Mouse (Mus musculus) kidney, postnatal 0 days (tissue): ENCODE measurements around the gene Tert. TPM values are rescaled to one million over a fixed set of nuclear protein-coding genes. Genes with fewer than 3 reads are reported as not detected.

Source experiments
- ATAC-seq: fragments of 200-750 bp; cut with Nextera tagmentation; replicated peaks from 2 replicates; pipeline ENCODE4 v1.8.0; 2017; ENCODE audit warnings: low read depth, moderate number of reproducible peaks, moderate TSS enrichment, moderate library complexity; ENCODE audit not compliant: low FRiP score
- DNase-seq: peaks from one replicate; pipeline ENCODE4 v3.0.0-alpha.2; 2016; ENCODE audit warnings: low spot score
- H3K27ac ChIP-seq: fragments of 300-500 bp; sonication (generic); 2 replicates; pipeline ENCODE4 v1.5.1; 2014; ENCODE audit warnings: mild to moderate bottlenecking
- H3K27me3 ChIP-seq: fragments of 300-500 bp; sonication (generic); 2 replicates; pipeline ENCODE4 v1.6.1; 2014; ENCODE audit warnings: low read length, mixed read lengths; ENCODE audit not compliant: insufficient read depth
- H3K36me3 ChIP-seq: fragments of 300-500 bp; sonication (generic); 2 replicates; pipeline ENCODE4 v1.6.1; 2014; ENCODE audit warnings: low read length, mixed read lengths; ENCODE audit not compliant: insufficient read depth
- H3K4me1 ChIP-seq: fragments of 300-500 bp; sonication (generic); replicated peaks from 2 replicates; pipeline ENCODE4 v1.6.1; 2014; ENCODE audit warnings: antibody characterized with exemption, low read length, mixed read lengths; ENCODE audit not compliant: insufficient read depth
- H3K4me2 ChIP-seq: fragments of 300-500 bp; sonication (generic); 2 replicates; pipeline ENCODE4 v1.6.1; 2014; ENCODE audit warnings: mild to moderate bottlenecking, low read length, moderate library complexity, mixed read lengths
- H3K4me3 ChIP-seq: fragments of 300-500 bp; sonication (generic); replicated peaks from 2 replicates; pipeline ENCODE4 v1.5.1; 2014; ENCODE audit warnings: low read depth, low read length
- H3K9ac ChIP-seq: fragments of 300-500 bp; sonication (generic); 2 replicates; pipeline ENCODE4 v1.6.1; 2014; ENCODE audit warnings: low read depth, low read length
- H3K9me3 ChIP-seq: fragments of 300-500 bp; sonication (generic); replicated peaks from 2 replicates; pipeline ENCODE4 v1.6.1; 2016; ENCODE audit warnings: low read length, inconsistent platforms, mixed read lengths
- CTCF ChIP-seq: IDR thresholded peaks from 2 replicates; pipeline ENCODE4 v1.5.1; 2016; ENCODE audit warnings: antibody characterized with exemption, low read depth, mild to moderate bottlenecking, moderate library complexity
- WGBS: fragments of 180-500 bp; shearing (Covaris S2); extraction: QIAGEN DNeasy Blood & Tissue Kit; methylation state at CpG from one replicate; pipeline ENCODE4 v1.1.7; 2014; 5-methylcytosine and 5-hydroxymethylcytosine counted together
- polyA plus RNA-seq: library from polyadenylated mRNA; unstranded; fragments of >200 nt; fragmentation: Nextera tagmentation; extraction: Ambion mirVana; gene quantifications from 2 replicates; pipeline ENCODE4 v1.2.1, GENCODE M21; 2015

The Tert gene
- polyA plus RNA-seq = 2.5 and 2.6 TPM in 2 replicates

DNA sequence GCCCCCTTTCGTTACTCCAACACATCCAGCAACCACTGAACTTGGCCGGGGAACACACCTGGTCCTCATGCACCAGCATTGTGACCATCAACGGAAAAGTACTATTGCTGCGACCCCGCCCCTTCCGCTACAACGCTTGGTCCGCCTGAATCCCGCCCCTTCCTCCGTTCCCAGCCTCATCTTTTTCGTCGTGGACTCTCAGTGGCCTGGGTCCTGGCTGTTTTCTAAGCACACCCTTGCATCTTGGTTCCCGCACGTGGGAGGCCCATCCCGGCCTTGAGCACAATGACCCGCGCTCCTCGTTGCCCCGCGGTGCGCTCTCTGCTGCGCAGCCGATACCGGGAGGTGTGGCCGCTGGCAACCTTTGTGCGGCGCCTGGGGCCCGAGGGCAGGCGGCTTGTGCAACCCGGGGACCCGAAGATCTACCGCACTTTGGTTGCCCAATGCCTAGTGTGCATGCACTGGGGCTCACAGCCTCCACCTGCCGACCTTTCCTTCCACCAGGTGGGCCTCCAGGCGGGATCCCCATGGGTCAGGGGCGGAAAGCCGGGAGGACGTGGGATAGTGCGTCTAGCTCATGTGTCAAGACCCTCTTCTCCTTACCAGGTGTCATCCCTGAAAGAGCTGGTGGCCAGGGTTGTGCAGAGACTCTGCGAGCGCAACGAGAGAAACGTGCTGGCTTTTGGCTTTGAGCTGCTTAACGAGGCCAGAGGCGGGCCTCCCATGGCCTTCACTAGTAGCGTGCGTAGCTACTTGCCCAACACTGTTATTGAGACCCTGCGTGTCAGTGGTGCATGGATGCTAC lies at the start of gene Tert:
TSS of gene Tert (plus strand) at position 167 of the 805 bp plus-strand sequence.
- H3K9me3 ChIP-seq = no peaks in the 10 kb centered on the region
- peak within 1 kb of the TSS; percentile 65 for H3K9ac ChIP-seq
- H3K27ac ChIP-seq = no peak within 1 kb of the TSS
- H3K27me3 ChIP-seq = no peaks in the 10 kb centered on the region
- H3K36me3 ChIP-seq = no peaks in the 10 kb centered on the region
- peak; percentile 58 for TF ChIP-seq CTCF
- ATAC-seq (peak; percentile 85), DNase-seq (peak; percentile 81)
- 9% methylated on average over 47 of the region's 47 CpGs for WGBS
- peaks cover 7% of the 10 kb centered on the region for H3K4me1 ChIP-seq
- peak within 1 kb of the TSS; percentile 53 for H3K4me3 ChIP-seq
- peak within 1 kb of the TSS; percentile 79 for H3K4me2 ChIP-seq

DNA sequence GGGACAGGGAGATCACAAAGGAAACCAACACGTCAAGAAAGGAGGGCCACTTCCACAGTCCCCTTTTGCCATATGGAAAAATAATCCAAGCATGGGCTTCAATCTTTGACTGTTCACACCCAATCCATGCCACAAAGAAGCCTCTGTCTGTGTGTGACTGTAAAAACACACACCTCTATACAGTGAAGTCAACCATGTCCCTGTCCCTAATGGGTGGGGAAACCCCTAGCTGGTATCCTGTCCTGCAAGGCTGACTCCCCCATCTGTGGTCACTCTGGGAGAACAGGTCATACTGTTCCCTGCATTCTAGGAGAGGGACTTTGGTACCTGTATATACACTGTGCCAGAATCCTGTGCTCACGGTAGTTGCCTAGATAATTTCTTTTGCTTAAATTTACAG lies 49.4 kb upstream of the Tert start:
- H3K27ac ChIP-seq = no peak overlapping the region
- no peaks in the 10 kb centered on the region for H3K9me3 ChIP-seq
- no peaks in the 10 kb centered on the region for H3K36me3 ChIP-seq
- no peak overlapping the region for H3K9ac ChIP-seq
- ATAC-seq = no peak
- peak; percentile 28 for DNase-seq
- no peak overlapping the region for H3K4me3 ChIP-seq
- H3K4me1 ChIP-seq = no peaks in the 10 kb centered on the region
- H3K4me2 ChIP-seq = no peak overlapping the region
- WGBS = 34% methylated on average over 2 of the region's 2 CpGs
- no peaks in the 10 kb centered on the region for H3K27me3 ChIP-seq
- no peak for TF ChIP-seq CTCF

DNA sequence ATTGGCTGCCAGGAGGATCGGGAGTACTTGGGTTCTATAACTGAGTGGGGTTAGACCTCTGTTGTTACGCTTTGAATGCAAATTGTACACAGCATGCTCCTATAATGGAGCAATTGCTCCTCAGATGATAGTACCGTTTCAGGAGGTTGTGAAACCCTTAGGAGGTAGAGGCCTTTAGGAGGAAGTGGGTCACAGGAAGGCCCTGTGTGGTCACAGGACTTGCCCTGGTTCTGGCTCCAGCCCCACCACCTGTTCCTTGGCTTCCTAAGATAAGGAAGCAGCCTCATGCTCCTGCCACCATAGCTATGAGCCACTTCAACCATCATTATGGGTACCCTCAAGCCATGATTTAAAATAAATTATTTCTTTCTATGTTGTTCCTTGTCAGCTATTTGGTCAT lies 35.2 kb upstream of the Tert start:
- no peak overlapping the region for H3K4me3 ChIP-seq
- DNase-seq (no peak), ATAC-seq (no peak)
- no peak overlapping the region for H3K4me2 ChIP-seq
- H3K9ac ChIP-seq = no peak overlapping the region
- no peak overlapping the region for H3K27ac ChIP-seq
- no peaks in the 10 kb centered on the region for H3K27me3 ChIP-seq
- no peaks in the 10 kb centered on the region for H3K36me3 ChIP-seq
- TF ChIP-seq CTCF = no peak
- 81% methylated on average over 3 of the region's 3 CpGs for WGBS
- H3K9me3 ChIP-seq = no peaks in the 10 kb centered on the region
- H3K4me1 ChIP-seq = no peaks in the 10 kb centered on the region

DNA sequence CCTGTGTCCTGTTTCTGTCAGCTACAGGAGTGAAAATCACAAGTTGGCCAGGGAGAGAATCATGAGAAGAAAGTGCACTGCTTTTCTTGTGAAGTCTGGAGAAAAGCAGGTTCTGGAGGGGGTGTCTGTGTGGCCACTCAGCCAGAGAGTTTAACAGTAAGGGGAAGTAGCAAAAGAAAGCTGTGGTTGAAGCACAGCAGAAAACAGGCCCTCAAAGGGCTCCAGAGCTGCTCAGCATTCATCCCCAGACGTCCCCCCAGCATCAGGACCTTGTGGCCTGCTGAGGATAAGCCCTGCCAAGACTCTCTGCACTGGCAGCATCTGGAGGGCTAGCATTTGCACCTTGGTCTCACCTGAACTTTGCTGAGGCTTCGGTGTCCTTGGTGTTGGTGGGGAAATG lies 34.2 kb upstream of the Tert start:
- WGBS = 37% methylated on average over 2 of the region's 2 CpGs
- TF ChIP-seq CTCF = no peak
- Histone ChIP-seq H3K4me3 (no peak overlapping the region), H3K4me1 (no peaks in the 10 kb centered on the region), H3K4me2 (no peak overlapping the region), H3K27me3 (no peaks in the 10 kb centered on the region), H3K27ac (no peak overlapping the region), H3K9me3 (no peaks in the 10 kb centered on the region), H3K9ac (no peak overlapping the region), H3K36me3 (no peaks in the 10 kb centered on the region)
- ATAC-seq (no peak), DNase-seq (no peak)

DNA sequence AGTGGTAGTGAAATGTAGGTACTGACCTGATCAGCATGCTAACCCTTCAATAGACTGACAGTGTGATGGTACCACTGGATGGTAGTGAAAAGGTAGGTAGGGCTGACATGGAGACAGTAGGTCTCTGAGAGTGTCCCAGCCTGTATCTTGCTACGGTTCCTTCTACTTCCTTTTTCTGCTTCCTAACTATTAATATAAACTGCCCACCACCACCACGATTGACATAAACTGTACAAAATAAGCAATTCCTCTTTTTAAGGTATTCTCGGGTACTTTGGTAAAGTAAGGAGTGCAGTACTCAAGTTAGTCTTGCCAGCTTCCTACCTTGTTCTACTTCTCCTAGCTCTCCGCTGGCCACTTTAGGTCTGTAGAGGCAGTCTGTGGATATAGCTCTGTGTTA lies 30.4 kb upstream of the Tert start:
- Histone ChIP-seq H3K9ac (no peak overlapping the region), H3K4me1 (no peaks in the 10 kb centered on the region), H3K36me3 (no peaks in the 10 kb centered on the region), H3K27ac (no peak overlapping the region), H3K9me3 (no peaks in the 10 kb centered on the region), H3K4me3 (no peak overlapping the region), H3K27me3 (no peaks in the 10 kb centered on the region), H3K4me2 (no peak overlapping the region)
- 83% methylated on average over 4 of the region's 4 CpGs for WGBS
- DNase-seq = no peak
- no peak for ATAC-seq
- TF ChIP-seq CTCF = no peak

DNA sequence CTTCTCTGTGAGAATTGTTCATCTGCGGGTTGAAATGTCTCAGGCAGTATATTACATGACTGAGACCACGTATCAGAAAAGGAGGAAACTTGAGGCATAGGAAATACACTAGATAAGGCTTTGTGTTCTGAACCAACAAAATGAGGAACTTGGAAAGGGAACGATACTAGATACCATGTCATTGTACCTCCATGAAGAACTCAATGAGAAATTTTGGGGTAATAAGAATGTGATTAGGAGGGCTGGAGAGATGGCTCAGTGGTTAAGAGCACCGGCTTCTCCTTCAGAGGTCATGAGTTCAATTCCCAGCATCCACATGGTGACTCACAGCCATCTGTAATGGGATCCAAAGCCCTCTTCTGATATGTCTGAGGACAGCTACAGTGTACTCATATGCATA lies 26.5 kb upstream of the Tert start:
- Histone ChIP-seq H3K9ac (no peak overlapping the region), H3K36me3 (no peaks in the 10 kb centered on the region), H3K27ac (no peak overlapping the region), H3K4me3 (no peak overlapping the region), H3K27me3 (no peaks in the 10 kb centered on the region), H3K4me2 (no peak overlapping the region), H3K4me1 (peaks cover 12% of the 10 kb centered on the region; the same call in 1 of the 2 replicates), H3K9me3 (no peaks in the 10 kb centered on the region)
- WGBS = 69% methylated on average over 4 of the region's 4 CpGs
- TF ChIP-seq CTCF = no peak
- DNase-seq (no peak), ATAC-seq (no peak)
